Mouse (Mus musculus): Measurements from ENCODE around the gene Elavl4. TPM values are rescaled to one million over a fixed set of nuclear protein-coding genes. Genes with fewer than 3 reads are reported as not detected.

The Elavl4 gene
- polyA plus RNA-seq, 2 experiments from 2014 or later: 0.15 TPM; not detected in 1

GRCm38 (mm10) chr4:110264345-110264943 is 87.3 kb downstream of the Elavl4 start:
- no peak for ATAC-seq

GRCm38 (mm10) chr4:110257360-110257759 is 94.3 kb downstream of the Elavl4 start:
- ATAC-seq: no peak

DNA sequence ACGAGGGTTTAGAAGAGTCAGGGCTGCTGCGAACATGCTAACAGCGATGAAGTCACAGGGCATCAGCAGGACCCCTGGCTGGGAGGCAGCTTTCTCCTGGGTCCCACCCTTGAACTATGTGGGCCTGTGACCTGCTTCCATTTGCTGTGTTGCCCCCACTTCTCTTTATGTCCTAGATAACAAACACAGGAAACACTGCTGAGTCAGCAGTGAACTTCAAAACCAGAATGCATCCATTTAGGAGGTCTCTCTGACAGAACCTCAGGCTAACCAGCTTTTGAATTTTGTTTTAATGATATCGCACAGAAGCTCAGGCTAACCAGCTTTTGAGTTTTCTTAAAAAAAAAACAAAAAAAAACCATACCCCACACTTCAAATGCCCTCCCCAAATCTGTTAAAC is 96.1 kb downstream of the Elavl4 start:
- no peak for ATAC-seq

DNA sequence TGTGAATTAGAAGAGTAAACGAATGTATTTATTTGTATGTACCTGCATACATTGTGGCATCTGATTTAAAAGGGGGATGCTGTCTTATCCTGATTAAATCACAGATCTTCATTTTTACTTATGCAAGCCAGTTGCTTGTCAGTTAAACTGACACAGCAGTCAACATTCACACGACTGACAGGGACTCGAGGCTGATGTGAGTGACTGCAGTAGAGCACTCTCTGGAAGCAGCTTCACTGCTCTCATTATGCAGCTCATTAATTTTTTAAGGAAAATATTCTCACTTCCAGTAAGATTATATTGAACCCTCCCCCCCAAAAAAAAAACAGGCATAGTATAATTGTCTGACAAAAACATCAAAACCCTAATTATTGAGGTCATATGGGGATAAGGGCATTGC is 101.7 kb downstream of the Elavl4 start:
- no peak for ATAC-seq

DNA sequence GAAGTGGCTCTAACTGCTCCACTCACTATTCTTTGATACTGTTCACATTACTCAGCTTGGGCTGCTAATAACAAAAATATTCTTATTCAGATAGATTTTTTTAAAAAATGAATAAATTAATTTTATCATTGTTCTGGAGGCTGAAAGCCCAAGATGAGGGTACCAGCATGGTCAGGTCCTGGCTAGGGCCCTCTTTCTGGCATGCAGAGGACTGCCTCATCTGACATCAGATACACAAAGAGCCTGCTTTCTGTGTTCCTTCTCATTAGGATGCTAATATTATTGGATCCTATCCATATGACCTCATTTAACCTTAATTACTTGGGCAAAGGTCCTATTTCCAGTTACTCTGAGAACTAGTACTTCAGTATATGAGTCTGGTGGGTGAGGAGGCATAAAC is 108.8 kb downstream of the Elavl4 start:
- ATAC-seq: no peak

GRCm38 (mm10) chr4:110234554-110234953 is 117.2 kb downstream of the Elavl4 start:
- no peak for ATAC-seq

- no peak for ATAC-seq
Measured at GRCm38 (mm10) chr4:110232327-110232726, 119.4 kb downstream of the Elavl4 start.

GRCm38 (mm10) chr4:110231799-110232198 is 119.9 kb downstream of the Elavl4 start:
- ATAC-seq: no peak

DNA sequence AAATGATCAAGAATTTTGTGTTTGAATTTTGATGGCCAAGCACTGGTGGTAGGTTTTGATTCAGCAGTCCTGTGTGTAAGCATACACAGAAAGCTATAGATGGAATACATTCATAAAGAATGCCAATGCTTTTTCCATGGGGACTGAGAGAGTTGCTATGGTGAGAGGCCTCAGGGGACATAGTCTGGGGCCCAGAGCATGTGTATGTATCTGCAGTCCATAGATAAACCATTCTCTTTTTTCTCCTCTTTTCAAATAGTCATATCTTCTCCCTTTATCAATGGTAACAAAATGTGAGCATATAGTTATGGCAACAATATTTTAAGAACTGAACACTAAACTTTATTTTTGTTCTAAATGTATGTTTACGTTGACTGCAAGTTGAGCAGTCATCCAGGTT is 122.1 kb downstream of the Elavl4 start:
- ATAC-seq: no peak

- no peak for ATAC-seq
Measured at GRCm38 (mm10) chr4:110229238-110229637, 122.5 kb downstream of the Elavl4 start.

- no peak for ATAC-seq
Measured at GRCm38 (mm10) chr4:110227621-110228031, 124.1 kb downstream of the Elavl4 start.

- no peak for ATAC-seq
Measured at GRCm38 (mm10) chr4:110225492-110225891, 126.2 kb downstream of the Elavl4 start.

- ATAC-seq: no peak
Measured at GRCm38 (mm10) chr4:110218819-110219218, 132.9 kb downstream of the Elavl4 start.

DNA sequence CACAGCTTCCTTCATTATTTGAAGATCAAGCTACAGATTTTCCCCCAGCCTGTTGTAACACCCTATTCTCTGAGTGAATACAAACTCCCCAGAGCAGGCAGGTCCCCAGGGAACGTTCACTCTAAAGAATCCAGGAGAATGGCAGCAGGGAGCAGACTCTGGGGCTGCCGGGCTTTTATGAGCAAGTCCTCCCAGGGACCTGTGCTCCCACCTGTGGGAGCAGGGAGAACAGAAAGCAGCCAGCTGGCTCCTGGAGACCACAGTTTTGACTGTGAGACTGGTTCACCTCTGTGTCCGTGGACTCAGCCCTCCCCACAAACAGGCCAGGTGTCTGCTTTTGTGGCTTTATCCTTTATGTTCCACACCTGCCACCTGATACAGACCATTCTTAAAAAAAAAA is 134.2 kb downstream of the Elavl4 start:
- no peak for ATAC-seq

DNA sequence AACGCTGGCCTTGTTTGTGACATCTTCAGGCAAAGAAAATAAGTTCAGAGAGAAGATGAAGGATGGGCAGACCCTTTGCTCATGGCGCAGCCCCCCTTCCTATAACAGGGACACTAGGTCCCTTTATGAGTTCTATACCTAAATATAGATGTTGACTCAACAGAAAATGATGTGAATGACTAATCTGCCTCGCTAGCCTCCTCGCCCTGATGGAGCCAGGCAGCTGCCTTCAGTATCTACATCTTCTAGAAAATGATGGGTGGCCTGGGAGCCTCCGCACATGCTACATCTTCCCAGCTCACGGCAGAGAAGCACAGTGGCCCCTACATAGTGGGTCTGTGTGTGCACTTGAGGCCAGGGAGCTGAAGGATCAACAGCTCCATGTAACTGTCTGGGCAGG is 137.2 kb downstream of the Elavl4 start:
- ATAC-seq: no peak

DNA sequence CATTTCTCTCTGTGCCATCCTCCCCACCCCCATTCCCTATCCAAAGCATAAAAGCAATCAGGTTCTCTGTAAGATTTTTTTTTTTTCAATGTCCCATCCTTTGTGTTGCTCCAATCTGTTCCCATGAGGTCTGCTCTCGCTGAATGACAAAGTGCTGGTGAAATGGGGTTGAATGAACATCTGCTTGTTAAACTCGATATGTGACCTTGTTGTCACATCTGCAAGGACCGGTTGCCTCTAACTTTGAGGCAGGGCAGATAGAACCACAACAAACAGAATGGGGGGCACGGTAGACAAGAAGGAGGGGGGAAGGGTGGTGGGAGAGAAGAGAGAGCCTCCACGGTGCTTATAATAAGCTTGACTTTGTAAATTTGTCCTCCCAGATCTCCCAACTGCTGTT is 138.0 kb downstream of the Elavl4 start:
- no peak for ATAC-seq

DNA sequence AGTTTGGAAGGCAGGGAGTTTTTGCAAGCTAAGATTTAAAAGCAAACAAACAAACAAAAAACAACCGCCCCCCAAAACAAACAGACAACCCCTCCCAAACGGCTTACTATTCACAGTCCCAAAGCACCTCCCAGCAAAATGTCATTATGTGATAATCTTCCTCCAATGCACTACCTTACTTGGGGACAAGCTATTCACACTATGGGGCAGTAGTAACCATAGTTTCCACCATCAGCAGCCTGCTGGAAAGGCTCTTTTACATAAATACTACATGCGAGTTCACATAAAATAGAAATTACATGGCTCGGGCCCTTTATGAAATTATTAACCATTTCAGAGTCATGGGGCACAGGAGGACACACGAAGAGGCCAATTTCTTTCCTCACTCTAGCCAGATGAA is 141.5 kb downstream of the Elavl4 start:
- ATAC-seq: no peak

- ATAC-seq: no peak
Measured at GRCm38 (mm10) chr4:110209613-110210012, 142.1 kb downstream of the Elavl4 start.

DNA sequence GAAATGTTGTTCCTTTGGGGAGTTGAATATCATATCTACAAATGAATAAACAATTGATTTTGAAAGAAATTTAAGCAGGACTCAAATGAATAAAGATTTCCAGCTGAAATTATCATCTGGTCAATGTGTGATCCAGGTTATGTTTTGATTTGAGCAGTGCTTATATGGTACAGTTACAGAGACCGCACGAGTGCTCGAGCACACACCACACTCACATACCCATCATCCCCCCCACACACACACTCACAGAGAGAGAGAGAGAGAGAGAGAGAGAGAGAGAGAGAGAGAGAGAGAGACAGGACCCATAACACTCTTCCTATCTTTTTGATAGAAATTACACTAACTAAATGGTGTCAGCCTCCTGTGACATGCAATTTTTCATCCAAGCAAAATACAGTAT is 150.0 kb downstream of the Elavl4 start:
- ATAC-seq: no peak

DNA sequence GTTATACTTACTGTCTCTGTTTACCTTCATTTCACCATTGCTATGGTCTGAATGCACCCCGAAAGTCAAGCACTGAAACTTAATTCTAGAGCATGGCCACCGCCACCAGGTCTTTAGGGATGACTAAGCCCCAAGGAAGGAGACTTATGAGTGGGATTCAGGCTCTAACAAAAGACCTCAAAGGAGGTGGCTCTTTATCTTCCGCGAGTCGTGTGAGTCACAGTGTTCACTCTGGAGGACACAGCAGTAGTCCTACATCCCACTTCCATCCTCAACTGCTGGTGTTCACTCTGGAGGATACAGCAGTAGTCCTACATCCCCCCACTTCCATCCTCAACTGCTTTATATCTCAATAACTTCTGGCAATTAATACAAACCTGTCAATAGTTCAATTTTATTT is 151.8 kb downstream of the Elavl4 start:
- ATAC-seq: no peak

GRCm38 (mm10) chr4:110198600-110198999 is 153.1 kb downstream of the Elavl4 start:
- no peak for ATAC-seq

GRCm38 (mm10) chr4:110177263-110177662 is 174.4 kb downstream of the Elavl4 start:
- no peak for ATAC-seq

DNA sequence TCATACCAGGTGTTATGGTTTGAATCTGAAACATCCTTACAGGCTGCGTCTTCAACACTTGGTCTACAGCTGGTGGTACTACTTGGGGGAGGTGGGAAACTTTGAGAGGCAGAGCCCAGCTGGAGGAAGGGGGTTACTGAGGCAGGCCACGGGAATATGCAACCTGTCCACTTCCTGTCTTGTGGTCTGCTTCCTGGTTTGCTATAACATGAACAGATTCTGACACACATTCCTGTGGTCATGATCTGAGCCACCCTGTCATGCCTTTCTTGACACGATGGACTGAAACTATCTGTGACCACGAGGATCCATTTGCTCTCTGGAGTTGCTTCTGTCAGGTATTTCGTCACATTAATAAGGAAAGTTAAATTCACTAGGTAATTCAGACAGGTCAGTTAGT is 179.7 kb downstream of the Elavl4 start:
- ATAC-seq: no peak

DNA sequence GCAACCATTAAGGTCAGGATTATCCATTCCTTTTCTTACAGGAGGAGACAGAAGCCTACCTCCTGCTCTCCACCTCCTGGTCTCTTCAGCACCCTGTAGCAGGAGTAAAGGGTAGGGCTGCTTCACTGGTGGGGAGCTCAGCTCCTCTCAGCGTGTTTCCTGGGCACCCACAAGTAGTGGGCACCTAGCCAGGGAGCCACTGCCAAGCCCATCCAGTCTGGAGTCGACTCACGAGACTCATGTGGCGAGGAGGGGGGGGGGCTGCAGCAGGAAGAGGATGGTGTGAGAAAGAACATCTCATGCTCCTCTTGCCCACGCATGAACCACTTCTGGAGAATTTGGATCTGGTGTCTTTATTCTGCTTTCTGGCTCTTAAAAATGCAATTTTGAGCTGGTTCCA is 186.5 kb downstream of the Elavl4 start:
- ATAC-seq: no peak

DNA sequence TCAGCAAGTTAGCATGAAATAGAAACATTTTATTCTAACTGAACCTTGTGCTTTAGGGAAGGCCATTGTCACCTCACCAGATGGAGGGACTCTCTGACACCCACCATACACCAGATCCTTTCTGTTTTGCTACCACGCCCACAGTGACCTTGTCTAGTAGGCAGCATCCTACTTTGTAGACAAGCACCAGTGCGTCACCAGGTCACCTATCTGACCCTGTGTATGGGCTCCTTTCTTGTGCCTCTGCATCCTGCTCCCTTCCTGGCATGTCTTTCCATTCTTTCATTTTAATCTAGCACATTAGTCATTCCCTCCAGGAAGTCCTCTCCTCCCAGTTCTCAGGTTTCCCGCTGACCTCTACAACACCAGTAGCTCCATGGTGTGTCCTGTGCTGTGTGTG is 190.1 kb downstream of the Elavl4 start:
- no peak for ATAC-seq

Measured in CD4-positive, CD25-positive, alpha-beta regulatory T cell, adult 4 months (primary cell).